In genomic region chr11:117115346-117116219, GRCm38 (mm10) we compare ENCODE assay signal across 8 mouse cellular contexts. TPM values are rescaled to one million over a fixed set of nuclear protein-coding genes. Genes with fewer than 3 reads are reported as not detected.
DNase-seq lines count a peak whose midpoint lies in the region; ATAC-seq and TF ChIP-seq lines count a peak whose summit lies in the region.

No protein-coding gene starts in this region.

- H3K4me3 ChIP-seq in embryonic facial prominence, embryonic 11.5 days (ENCODE audit: low read depth, low read length), result peak overlapping the region; percentile 87
- peak overlapping the region; percentile 79 for H3K4me3 ChIP-seq in heart, embryonic 16.5 days (ENCODE audit: low read length)
- H3K4me3 ChIP-seq in limb, embryonic 13.5 days, result peak overlapping the region; percentile 89
- peak overlapping the region; percentile 91 for H3K4me3 ChIP-seq in midbrain, embryonic 14.5 days (replicated peaks; ENCODE audit: low read depth, low read length)

- no peak for TF ChIP-seq CTCF in Patski (IDR thresholded peaks at IDR 0.05)

- POLR2A ChIA-PET in Patski (lab: Charles Lee), result interaction anchor here (0.8 to 1.6 kb wide), 5 partner anchors 13 to 34 kb away, joined by 3 to 5 read pairs (median 4); no protein-coding TSS in a partner anchor

- WGBS in embryonic facial prominence, embryonic 11.5 days, result under 1% methylated on average over 54 of the region's 54 CpGs
- WGBS in heart, embryonic 16.5 days, result under 1% methylated on average over 54 of the region's 54 CpGs
- under 1% methylated on average over 54 of the region's 54 CpGs for WGBS in limb, embryonic 13.5 days
- under 1% methylated on average over 54 of the region's 54 CpGs for WGBS in midbrain, embryonic 14.5 days

- DNase-seq in left cerebral cortex, postnatal 10 days (ENCODE audit: extremely low spot score in 1 of 2, low spot score in 2 of 2), result peak; percentile 64 to 82
- no peak for DNase-seq in left cerebral cortex, adult 11 months (ENCODE audit: low spot score)
- DNase-seq in Patski (ENCODE audit: low read depth, low spot score), result no peak
- peak; percentile 50 for DNase-seq in embryonic facial prominence, embryonic 11.5 days (ENCODE audit: low spot score)
- peak; percentile 69 for DNase-seq in midbrain, embryonic 14.5 days
- DNase-seq in layer of hippocampus, adult 9-10 months (ENCODE audit: low spot score), result no peak

- peak; percentile 22 for ATAC-seq in Patski
- peak; percentile 74 for ATAC-seq in embryonic facial prominence, embryonic 11.5 days (replicated peaks; ENCODE audit: insufficient number of reproducible peaks, low FRiP score, low TSS enrichment, low read depth)
- ATAC-seq in heart, embryonic 16.5 days (replicated peaks; ENCODE audit: extremely low read depth, insufficient read depth, low FRiP score), result no peak; the same call in 1 of the 2 replicates
- ATAC-seq in limb, embryonic 13.5 days (ENCODE audit: low FRiP score, low read depth), result no peak; the same call in 1 of the 2 replicates
- peak; percentile 70 for ATAC-seq in midbrain, embryonic 14.5 days (ENCODE audit: low FRiP score, low TSS enrichment)

- H3K36me3 ChIP-seq in embryonic facial prominence, embryonic 11.5 days (replicated peaks; ENCODE audit: control insufficient read depth, insufficient read depth, low read depth, low read length), result no peaks in the 10 kb centered on the region
- H3K36me3 ChIP-seq in heart, embryonic 16.5 days (ENCODE audit: control insufficient read depth, insufficient read depth), result peaks cover 11% of the 10 kb centered on the region
- peaks cover 8% of the 10 kb centered on the region for H3K36me3 ChIP-seq in limb, embryonic 13.5 days
- peaks cover 16% of the 10 kb centered on the region for H3K36me3 ChIP-seq in midbrain, embryonic 14.5 days (ENCODE audit: control insufficient read depth, insufficient read depth, low read length)

- peaks cover 12% of the 10 kb centered on the region for H3K4me1 ChIP-seq in embryonic facial prominence, embryonic 11.5 days (ENCODE audit: control insufficient read depth, insufficient read depth, low read length)
- H3K4me1 ChIP-seq in heart, embryonic 16.5 days (ENCODE audit: control insufficient read depth, insufficient read depth, low read length), result peaks cover 51% of the 10 kb centered on the region
- H3K4me1 ChIP-seq in limb, embryonic 13.5 days, result peaks cover 74% of the 10 kb centered on the region
- peaks cover 50% of the 10 kb centered on the region for H3K4me1 ChIP-seq in midbrain, embryonic 14.5 days (ENCODE audit: control insufficient read depth, insufficient read depth, low read length)

- CTCF ChIA-PET in Patski (lab: Charles Lee), result interaction anchor here (4.1 kb wide), 1 partner anchor 33 kb away, joined by 19 read pairs; no protein-coding TSS in a partner anchor

- H3K9me3 ChIP-seq in embryonic facial prominence, embryonic 11.5 days (replicated peaks; ENCODE audit: control insufficient read depth, low read length), result no peaks in the 10 kb centered on the region
- H3K9me3 ChIP-seq in heart, embryonic 16.5 days (replicated peaks; ENCODE audit: control insufficient read depth, low read length), result 0 out of 2 replicates have a peak, but pooled peaks cover 2% of the 10 kb centered on the region
- no peaks in the 10 kb centered on the region for H3K9me3 ChIP-seq in limb, embryonic 13.5 days
- no peaks in the 10 kb centered on the region for H3K9me3 ChIP-seq in midbrain, embryonic 14.5 days (ENCODE audit: control insufficient read depth, low read length)

- in situ Hi-C loops in Patski (cut with MboI; ENCODE audit: low pct_unique_long_range_greater_than_20kb), result loop anchor here (5.0 to 25.0 kb wide), 2 partner anchors 33 to 847 kb away; partner anchors contain the start of gene Socs3

- H3K27ac ChIP-seq in embryonic facial prominence, embryonic 11.5 days (replicated peaks; ENCODE audit: low read depth, low read length), result peak overlapping the region; percentile 98
- peak overlapping the region; percentile 84 for H3K27ac ChIP-seq in heart, embryonic 16.5 days (ENCODE audit: low read length)
- peak overlapping the region; percentile 89 for H3K27ac ChIP-seq in limb, embryonic 13.5 days
- peak overlapping the region; percentile 97 for H3K27ac ChIP-seq in midbrain, embryonic 14.5 days (replicated peaks; ENCODE audit: low read depth, low read length)

- peak overlapping the region; percentile 87 for H3K4me2 ChIP-seq in embryonic facial prominence, embryonic 11.5 days (ENCODE audit: low read depth, low read length)
- H3K4me2 ChIP-seq in heart, embryonic 16.5 days (ENCODE audit: low read depth, low read length), result peak overlapping the region; percentile 64
- peak overlapping the region; percentile 79 for H3K4me2 ChIP-seq in limb, embryonic 13.5 days (replicated peaks)
- H3K4me2 ChIP-seq in midbrain, embryonic 14.5 days (ENCODE audit: low read length), result peak overlapping the region; percentile 70

- no peaks in the 10 kb centered on the region for H3K27me3 ChIP-seq in Patski
- no peaks in the 10 kb centered on the region for H3K27me3 ChIP-seq in embryonic facial prominence, embryonic 11.5 days (ENCODE audit: control insufficient read depth, insufficient read depth, low read length)
- no peaks in the 10 kb centered on the region for H3K27me3 ChIP-seq in heart, embryonic 16.5 days (ENCODE audit: control insufficient read depth, insufficient read depth, low read length)
- H3K27me3 ChIP-seq in limb, embryonic 13.5 days, result no peaks in the 10 kb centered on the region
- H3K27me3 ChIP-seq in midbrain, embryonic 14.5 days (ENCODE audit: control insufficient read depth, insufficient read depth, low read length), result no peaks in the 10 kb centered on the region

- intact Hi-C loops in left cerebral cortex, postnatal 10 days (cut with DNase I), result loop anchor here (5.0 kb wide), 1 partner anchor 33 kb away; no protein-coding TSS in a partner anchor

- H3K9ac ChIP-seq in embryonic facial prominence, embryonic 11.5 days (replicated peaks; ENCODE audit: low read length), result peak overlapping the region; percentile 88
- peak overlapping the region; percentile 87 for H3K9ac ChIP-seq in heart, embryonic 16.5 days (ENCODE audit: low read length)
- peak overlapping the region; percentile 89 for H3K9ac ChIP-seq in limb, embryonic 13.5 days
- peak overlapping the region; percentile 81 for H3K9ac ChIP-seq in midbrain, embryonic 14.5 days (replicated peaks; ENCODE audit: low read length)

RNA-seq across cellular contexts. Expression of gene Sec14l1, which starts 0.6 kb away (rescaled TPM):
- 100 to 1,000 TPM; 144 to 145 TPM for total RNA-seq in left cerebral cortex, postnatal 10 days (2021)
- 107 TPM for polyA plus RNA-seq in Patski (2021)
- 25.4 and 28.3 TPM in 2 replicates for polyA plus RNA-seq in embryonic facial prominence, embryonic 11.5 days (2014; fragmentation: Nextera tagmentation; extraction: Ambion mirVana)
- 51.0 and 54.9 TPM in 2 replicates for polyA plus RNA-seq in heart, embryonic 16.5 days (2015; fragmentation: Nextera tagmentation; extraction: Ambion mirVana)
- 61.2 and 65.4 TPM in 2 replicates for polyA plus RNA-seq in limb, embryonic 13.5 days (2015; fragmentation: Nextera tagmentation; extraction: Ambion mirVana)
- polyA plus RNA-seq in midbrain, embryonic 14.5 days (2014; fragmentation: Nextera tagmentation; extraction: Ambion mirVana), result 48.7 and 58.1 TPM in 2 replicates

Comparison
In these comparisons a context has a peak if more than half of its experiments do, and no peak if none do; other contexts are left out.
1. DNase-seq: peak in left cerebral cortex, postnatal 10 days (2 of 2), embryonic facial prominence, embryonic 11.5 days (single experiment) and midbrain, embryonic 14.5 days (single experiment); none in left cerebral cortex, adult 11 months (single experiment), Patski (single experiment) and layer of hippocampus, adult 9-10 months (single experiment).
2. ATAC-seq: peak in Patski (single experiment), embryonic facial prominence, embryonic 11.5 days (single experiment) and midbrain, embryonic 14.5 days (single experiment); none in heart, embryonic 16.5 days (single experiment) and limb, embryonic 13.5 days (single experiment).
3. Peak in every context shown above with its lines, with median percentiles within 50 percentile points of each other: H3K27ac ChIP-seq, H3K4me2 ChIP-seq, H3K4me3 ChIP-seq and H3K9ac ChIP-seq.